In the genomic region with DNA sequence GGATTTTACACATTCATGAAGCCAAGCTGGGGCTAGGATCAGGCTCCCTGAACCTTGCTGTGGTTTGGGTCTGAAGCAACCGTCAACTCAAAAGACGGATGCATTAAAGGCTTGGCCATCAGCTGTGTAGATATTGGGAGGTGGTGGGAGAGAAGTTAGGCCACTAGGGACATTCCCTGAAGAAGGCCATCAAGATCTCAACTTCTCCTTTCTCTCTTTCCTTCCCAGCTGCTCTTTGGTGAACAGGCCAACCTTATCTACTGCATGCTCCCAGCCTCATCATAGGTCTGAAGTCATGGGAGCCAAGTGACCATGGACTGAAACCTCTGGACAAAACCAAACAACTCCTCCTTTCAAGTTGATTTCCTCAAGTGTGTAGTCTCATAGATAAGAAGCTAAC, we compare ENCODE assay signal across 28 mouse cellular contexts.
"Had no signal": no experiment of that assay in that cellular context is flagged by ENCODE, and none has a peak within 500 bp of the region (broad histone marks: within the 10 kb centered on the region; RNA-seq: fewer than 3 reads in every experiment).

No protein-coding gene starts in this region.

- DNase-seq: cerebellum, adult 2 months; cerebellum, adult 8-10 months; cerebellum, adult 9-10 months; cerebellum, adult 9-11 months; cerebellum, postnatal 14 days; cerebellum, postnatal 25 days; cerebellum, postnatal 36 days; embryo, embryonic 11 days; forebrain, postnatal 0 days; gastrocnemius, postnatal 10 days; gastrocnemius, postnatal 14 days; gastrocnemius, postnatal 25 days; gastrocnemius, postnatal 36 days; heart, adult 11 months; heart, adult 18-20 months; heart, adult 2 months had no signal

- H3K27ac ChIP-seq: embryonic facial prominence, embryonic 10.5 days; embryonic facial prominence, embryonic 12.5 days; embryonic facial prominence, embryonic 13.5 days; embryonic facial prominence, embryonic 15.5 days; forebrain, embryonic 10.5 days; forebrain, embryonic 12.5 days; forebrain, embryonic 13.5 days; forebrain, embryonic 15.5 days; heart, adult 2 months; heart, embryonic 10.5 days had no signal

- H3K4me3 ChIP-seq: embryonic facial prominence, embryonic 10.5 days; embryonic facial prominence, embryonic 12.5 days; embryonic facial prominence, embryonic 13.5 days; embryonic facial prominence, embryonic 15.5 days; erythroblast, embryonic 14.5 days; forebrain, embryonic 10.5 days; forebrain, embryonic 12.5 days; forebrain, embryonic 13.5 days; forebrain, embryonic 15.5 days; heart, adult 2 months; heart, embryonic 10.5 days had no signal

- ATAC-seq: forebrain, embryonic 13.5 days; forebrain, embryonic 14.5 days; forebrain, embryonic 15.5 days; forebrain, embryonic 16.5 days; forebrain, postnatal 0 days had no signal
